Mouse (Mus musculus): ENCODE measurements around the gene Eya3.

Eya3 gene

DNA sequence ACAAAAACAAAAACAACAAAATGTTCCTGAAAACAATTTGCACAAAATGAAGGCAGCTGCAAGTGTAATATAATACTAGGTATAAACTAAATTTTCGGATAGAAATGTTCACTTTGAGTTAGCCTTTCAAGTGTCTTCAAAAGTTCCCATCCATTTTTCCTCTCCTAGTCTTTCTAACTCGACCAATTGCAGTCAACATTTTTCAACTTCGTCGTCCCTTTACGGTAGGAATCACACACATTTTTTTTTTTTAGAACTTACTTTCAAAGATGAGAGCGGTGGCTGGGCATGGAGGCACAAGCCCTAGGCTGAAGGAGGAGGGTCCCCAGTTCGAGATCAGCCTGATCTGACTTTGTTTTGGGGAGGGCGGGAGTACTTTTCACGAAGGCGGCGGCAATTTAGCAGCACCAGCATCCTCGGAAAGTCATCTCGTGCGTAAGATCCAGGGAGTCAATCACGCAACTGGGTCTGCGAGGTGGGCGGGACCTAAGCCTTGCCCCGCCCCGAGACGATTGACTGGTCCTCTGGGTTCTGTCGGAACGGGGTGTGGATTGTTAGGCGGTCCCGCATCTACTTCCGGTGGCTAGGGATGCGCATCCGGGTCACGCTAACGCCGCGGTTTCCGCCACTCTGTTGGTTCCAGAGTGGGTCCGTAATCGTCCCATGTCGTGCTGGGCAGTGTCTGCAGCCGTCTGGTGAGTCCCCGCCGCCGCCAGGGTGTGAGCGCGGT is at the start of gene Eya3:
Gene Eya3 (plus strand): TSS at position 527 of the 730 bp plus-strand sequence.
- DNase-seq (ENCODE audit: low read depth) = peak; percentile 98

DNA sequence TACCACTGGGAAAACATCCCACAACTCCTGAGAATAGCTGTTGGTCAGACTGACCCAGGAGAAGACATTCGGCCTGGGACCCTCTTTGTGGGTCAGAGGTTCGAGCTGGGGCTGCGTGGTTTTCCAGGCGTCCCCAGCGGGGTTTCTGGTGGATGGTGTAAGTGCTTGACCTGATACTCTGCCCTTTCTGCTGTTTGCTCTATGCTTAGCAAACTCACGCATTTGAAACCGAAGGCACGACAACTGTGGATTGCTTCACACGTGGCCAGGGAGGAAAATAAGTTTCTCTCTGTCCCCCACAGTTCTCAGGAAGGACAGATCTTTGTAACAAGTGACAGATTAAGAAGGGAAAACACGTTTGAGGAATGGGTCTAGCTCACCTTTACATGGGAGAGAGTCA is 48.1 kb upstream of the Eya3 start:
- no peak for DNase-seq (ENCODE audit: low read depth)

- DNase-seq (ENCODE audit: low read depth) = peak; percentile 67
Observed at GRCm38 (mm10) chr4:132592958-132593357, 45.8 kb upstream of the Eya3 start.

- DNase-seq (ENCODE audit: low read depth) = no peak
Observed at GRCm38 (mm10) chr4:132594191-132594590, 44.6 kb upstream of the Eya3 start.

DNA sequence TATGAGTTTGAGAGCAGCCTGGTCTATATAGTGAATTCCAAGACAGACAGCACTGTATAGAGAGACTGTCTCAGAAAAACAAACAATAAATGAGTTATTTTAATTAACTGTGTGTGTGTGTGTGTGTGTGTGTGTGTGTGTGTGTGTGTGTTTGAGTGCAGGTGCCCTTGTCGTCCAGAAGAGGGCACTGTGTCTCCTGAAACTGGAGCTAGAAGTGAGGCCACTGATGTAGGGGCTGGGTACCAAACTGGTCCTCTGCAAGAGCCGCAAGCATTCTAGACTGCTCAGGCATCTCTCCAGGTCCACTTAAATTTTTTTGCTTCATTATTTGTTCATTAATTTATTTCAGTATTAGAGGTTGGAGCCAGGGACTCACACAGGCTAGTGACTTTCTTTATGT is 39.9 kb upstream of the Eya3 start:
- no peak for DNase-seq (ENCODE audit: low read depth)

- DNase-seq (ENCODE audit: low read depth) = no peak
Observed at GRCm38 (mm10) chr4:132599764-132600163, 39.0 kb upstream of the Eya3 start.

DNA sequence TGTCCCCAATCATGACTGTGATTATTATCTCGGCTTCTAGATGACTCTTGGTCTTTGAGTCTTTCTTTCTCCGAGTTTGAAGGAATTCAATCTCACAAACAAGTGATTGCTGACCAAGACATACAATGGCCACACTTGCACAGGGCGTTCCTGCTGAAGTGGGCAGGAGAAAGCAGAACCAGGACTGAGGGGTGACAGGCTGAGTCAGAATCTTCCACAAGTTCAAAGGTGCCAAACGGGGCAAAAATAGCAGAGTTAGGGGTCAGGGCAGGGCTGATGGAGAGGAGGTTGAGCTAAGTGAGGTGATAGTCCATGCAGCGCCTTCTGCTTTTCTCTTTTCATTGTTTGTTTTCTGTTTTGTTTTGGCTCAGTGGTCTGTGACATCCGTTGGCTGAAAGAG is 38.3 kb upstream of the Eya3 start:
- DNase-seq (ENCODE audit: low read depth) = no peak

DNA sequence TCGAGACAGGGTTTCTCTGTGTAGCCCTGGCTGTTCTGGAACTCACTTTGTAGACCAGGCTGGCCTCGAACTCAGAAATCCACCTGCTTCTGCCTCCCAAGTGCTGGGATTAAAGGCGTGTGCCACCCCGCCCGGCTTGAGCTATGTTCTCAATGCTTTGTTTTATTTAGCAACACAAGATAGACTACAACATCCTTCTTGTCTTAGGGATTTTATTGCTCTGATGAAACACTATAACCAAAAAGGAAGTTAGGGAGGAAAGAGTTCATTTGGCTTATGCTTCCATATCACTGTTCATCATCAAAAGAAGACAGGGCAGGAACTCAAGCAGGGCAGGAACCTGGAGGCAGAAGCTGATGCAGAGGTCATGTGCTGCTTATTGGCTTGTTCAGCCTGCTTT is 37.5 kb upstream of the Eya3 start:
- peak; percentile 38 for DNase-seq (ENCODE audit: low read depth)

DNA sequence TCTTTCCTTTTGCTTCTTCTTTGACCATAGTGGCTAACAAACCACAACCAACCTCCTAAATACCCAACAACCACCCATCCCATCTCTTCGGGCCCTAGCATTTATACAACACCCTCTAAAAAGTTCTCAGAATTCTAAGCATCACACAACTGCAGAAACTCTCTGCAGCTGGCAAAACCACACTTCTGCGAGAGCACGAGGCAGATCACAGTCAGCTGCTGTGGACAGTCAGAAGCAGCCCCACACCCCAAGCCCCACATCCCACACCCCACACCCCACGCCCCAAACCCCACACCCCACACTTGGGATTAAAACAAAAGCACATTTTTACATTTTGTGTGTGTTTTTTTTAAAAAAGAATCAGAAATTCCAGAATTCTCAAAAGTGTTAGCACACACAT is 35.3 kb upstream of the Eya3 start:
- no peak for DNase-seq (ENCODE audit: low read depth)

DNA sequence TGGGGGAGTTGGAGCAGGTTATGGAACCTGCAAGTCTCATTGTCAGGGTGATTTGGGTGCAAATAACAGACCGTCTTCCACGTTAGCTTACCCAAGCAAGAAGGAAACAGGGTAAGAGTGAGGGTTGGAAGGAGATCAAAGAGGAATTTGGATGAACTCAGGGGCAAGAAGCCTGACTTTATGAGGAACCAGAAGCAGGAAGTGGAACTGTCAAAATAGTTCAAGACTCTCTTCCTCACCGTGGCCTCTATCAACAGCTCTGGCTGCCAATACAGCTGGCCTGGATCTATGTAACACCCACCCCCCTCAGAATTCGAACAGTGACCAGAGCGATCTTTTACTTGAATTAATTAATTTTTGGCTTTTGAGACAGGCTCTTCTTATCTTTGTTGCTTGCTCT is 33.0 kb upstream of the Eya3 start:
- no peak for DNase-seq (ENCODE audit: low read depth)

GRCm38 (mm10) chr4:132608147-132608546 is 30.6 kb upstream of the Eya3 start:
- DNase-seq (ENCODE audit: low read depth) = no peak

DNA sequence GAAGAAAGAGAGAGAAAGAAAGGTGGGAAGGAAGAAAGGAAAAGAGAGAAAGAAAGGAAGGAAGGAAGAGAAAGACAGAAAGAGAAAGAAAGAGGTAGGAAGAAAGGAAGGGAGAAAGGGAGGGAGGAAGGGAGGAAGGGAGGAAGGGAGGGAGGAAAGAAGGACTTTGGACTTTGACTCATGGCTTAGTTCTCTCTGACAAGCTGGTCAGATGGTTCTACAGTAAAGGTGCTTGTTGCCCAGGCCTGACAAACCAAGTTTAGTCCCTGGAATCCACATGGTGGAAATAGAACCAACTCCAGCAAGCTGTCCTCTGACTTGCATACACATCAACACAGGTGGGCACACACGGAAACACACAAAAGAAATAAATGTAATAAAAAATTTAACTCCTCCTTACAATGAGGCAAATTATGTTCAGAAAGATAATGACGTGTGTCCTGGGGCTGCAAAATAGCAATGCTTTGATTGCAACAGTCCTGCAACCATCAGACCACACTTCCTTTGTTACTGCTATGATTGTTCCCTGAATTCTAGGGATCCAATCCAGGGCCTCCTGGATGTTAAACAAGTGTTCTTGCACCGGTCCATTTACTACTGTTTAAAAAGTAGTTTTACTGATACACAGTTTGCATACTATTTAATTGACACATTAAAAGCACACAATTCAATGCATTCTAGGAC is 28.3 kb upstream of the Eya3 start:
- DNase-seq (ENCODE audit: low read depth) = peak; percentile 40

DNA sequence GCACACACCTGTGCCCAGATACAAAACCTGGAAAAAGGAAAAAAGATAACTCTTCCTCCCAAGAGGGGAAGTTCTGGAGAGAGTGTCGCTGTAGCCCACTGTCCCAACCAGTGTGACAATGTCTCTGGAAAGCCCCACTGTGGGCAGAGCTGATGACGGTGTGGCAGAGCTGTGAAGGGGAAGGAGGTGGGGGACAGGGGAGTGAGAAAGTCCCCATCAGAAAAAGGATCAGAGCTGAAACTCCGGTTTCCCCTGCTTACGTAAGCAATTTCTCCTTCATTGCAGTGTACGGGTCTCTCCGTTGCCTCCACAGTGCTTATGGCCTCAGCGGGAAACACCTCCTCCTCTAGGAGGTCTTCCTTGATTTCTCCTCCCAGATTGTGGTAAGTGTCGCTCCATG is 27.5 kb upstream of the Eya3 start:
- DNase-seq (ENCODE audit: low read depth) = no peak

- DNase-seq (ENCODE audit: low read depth) = peak; percentile 82
Observed at GRCm38 (mm10) chr4:132617873-132618272, 20.9 kb upstream of the Eya3 start.

GRCm38 (mm10) chr4:132618850-132619375 is 19.9 kb upstream of the Eya3 start:
- no peak for DNase-seq (ENCODE audit: low read depth)

DNA sequence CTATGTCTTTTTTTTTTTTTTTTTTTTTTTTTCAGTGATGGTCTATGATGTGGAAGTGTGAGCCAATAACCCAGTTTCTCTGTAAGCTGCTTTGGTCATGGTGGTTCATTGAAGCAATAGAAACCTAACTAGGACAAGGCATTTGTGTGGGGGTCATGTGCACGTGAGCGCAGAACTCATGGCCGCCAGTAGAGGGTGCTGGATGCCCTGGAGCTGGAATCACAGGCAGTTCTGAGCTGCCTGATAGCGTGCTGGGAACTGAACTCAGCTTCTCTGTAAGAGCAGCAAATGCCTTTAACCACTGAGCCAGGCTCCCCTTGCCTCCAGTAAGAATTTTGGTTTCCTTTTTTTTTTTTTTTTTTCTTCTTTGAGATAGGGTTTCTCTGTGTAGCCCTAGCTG is 18.7 kb upstream of the Eya3 start:
- DNase-seq (ENCODE audit: low read depth) = no peak

DNA sequence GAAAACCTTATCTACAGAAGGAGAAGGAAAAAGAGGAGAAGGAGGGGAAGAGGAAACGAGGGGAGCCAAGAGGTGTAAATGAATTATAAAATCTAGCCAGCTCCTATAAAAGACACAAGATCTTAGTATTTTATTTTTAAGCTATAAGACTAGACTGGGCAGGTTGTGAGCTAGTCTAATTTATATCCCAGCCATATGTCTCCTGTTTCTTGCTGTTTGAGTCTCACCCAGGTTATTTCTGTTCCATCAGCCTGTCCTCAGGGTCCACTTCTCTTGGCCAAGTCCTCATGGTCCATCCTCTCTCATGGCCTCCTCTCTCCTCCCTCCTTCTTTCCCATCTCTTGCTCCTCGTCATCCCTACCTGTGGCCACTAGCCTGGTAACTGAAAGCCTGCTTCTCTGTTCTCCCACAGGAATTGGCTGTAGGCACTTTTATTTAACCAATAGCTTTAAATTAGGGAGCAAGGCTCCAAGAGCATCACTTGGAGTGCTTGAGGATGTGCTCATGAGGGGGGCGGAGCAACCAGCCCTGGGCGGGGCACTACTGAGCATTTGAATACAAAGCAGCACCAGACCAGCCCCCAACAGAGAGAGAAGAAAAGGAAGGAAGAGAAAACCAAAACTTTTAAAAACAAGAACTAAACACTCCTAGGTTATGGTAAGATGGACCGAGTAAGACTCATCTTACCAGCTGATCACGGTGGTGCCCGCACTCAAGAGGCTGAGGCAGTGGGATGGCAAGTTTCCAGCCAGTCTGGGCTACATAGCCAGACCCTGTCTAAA is 17.3 kb upstream of the Eya3 start:
- DNase-seq (ENCODE audit: low read depth) = no peak

DNA sequence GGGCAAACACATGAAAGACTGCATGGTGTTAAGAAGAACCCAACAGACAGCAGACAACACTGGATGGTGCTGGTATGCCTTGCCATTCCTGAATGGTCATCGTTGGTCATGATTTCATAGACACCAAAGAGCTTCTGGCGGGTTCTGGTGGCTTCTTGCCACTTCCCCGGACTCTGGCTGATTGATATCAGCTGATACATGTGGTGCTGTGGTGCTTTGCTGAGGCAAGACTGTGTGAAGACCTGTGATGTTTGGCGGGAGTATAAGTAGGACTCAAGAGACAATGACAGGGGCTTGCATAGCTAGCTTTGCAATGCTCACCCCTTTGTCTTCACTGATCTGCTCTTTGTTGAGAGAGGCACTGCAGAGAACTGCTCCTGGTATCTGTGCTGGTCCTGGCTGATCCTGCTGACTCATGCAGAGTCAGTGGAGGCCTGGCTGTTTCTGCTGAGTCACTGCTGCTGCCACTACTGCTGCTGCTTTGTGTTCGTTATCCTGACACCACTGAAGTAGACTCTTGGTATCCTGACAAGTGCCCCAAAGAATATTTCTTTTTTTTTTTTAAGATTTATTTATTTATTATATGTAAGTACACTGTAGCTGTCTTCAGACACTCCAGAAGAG is 14.6 kb upstream of the Eya3 start:
- peak; percentile 89 for DNase-seq (ENCODE audit: low read depth)

- peak; percentile 66 for DNase-seq (ENCODE audit: low read depth)
Observed at GRCm38 (mm10) chr4:132628830-132629229, 10.0 kb upstream of the Eya3 start.

DNA sequence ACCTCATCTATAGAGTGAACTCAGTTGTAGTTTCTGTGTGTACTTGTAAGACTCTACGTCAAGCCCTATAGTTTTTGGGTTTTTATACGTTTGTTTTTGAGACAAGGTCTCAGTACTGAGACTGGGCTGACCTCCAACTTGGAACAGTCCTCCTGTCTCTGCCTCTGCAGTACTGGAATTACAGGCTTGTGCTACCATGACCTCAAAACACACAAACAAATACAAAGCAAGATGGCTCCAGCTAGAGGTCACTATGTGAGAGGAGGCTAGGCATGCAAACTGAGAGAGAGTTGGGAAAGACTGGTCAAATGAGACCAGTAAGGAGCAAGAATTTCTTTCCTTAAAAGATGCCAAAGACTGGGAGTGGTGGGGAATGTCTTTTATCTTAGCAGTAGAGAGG is 2.8 kb upstream of the Eya3 start:
- DNase-seq (ENCODE audit: low read depth) = no peak

GRCm38 (mm10) chr4:132636554-132636953 is 2.2 kb upstream of the Eya3 start:
- DNase-seq (ENCODE audit: low read depth) = peak; percentile 69

DNA sequence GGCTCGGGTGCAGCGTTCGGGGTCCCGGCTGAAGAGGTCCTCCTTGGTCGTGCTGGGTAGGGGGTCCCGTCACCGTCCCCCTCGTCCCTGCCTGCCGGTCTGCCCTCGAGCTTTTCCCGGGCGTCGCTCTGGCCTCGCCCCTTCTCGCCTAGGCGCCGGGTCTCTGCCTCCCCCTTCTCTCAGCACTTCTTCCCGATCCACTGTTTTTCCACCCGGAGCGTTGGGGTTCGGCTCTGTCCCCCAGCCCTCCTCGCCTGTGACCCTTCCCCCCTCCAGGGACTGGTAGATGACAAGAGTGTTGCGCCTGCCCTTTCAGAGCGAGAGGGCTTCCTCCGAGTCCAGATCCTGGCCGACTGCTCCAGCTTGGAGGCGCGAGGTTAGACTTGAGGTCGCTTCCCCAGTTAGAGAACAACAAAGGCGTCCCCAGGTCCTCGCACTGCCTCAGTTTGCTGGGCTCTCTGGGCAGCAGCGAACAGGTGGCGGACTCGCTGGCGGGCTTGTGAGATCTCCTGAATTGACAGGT is 465 bp downstream of the Eya3 start:
- DNase-seq (ENCODE audit: low read depth) = peak; percentile 54

Data from 416B (cell line).